Mouse (Mus musculus) frontal cortex, postnatal 36 days (tissue): ENCODE measurements around the gene Parva.

Experiments
- DNase-seq, 2 experiments: peaks; one replicate each; pipeline ENCODE4 v3.0.0; 2022; ENCODE audit warnings: low spot score in 2 of 2

Parva gene

GRCm38 (mm10) chr7:112600163-112600562, 172.9 kb downstream of the Parva start:
- DNase-seq: no peak

- DNase-seq: no peak
These were observed 175.7 kb downstream of the Parva start for GRCm38 (mm10) chr7:112602966-112603365.

GRCm38 (mm10) chr7:112603496-112604170, 176.3 kb downstream of the Parva start:
- DNase-seq: no peak

- DNase-seq: no peak
These were observed 176.9 kb downstream of the Parva start for GRCm38 (mm10) chr7:112604209-112604608.

GRCm38 (mm10) chr7:112614046-112614790, 186.9 kb downstream of the Parva start:
- DNase-seq: no peak

GRCm38 (mm10) chr7:112614791-112615668, 187.7 kb downstream of the Parva start:
- no peak for DNase-seq

- DNase-seq: peak; percentile 34 to 43
These were observed 193.2 kb downstream of the Parva start for GRCm38 (mm10) chr7:112620322-112621179.

- DNase-seq: peak; percentile 25 to 58
These were observed 200.2 kb downstream of the Parva start for GRCm38 (mm10) chr7:112627481-112627880.

GRCm38 (mm10) chr7:112634505-112635213, 207.4 kb downstream of the Parva start:
- DNase-seq: no peak

- DNase-seq: no peak
These were observed 208.6 kb downstream of the Parva start for GRCm38 (mm10) chr7:112635936-112636335.
